In genomic region chr1:73027381-73027780, GRCm38 (mm10) we compare ENCODE assay signal across 23 mouse cellular contexts. TPM values are rescaled to one million over a fixed set of nuclear protein-coding genes. Genes with fewer than 3 reads are reported as not detected.
DNase-seq lines count a peak whose midpoint lies in the region; ATAC-seq and TF ChIP-seq lines count a peak whose summit lies in the region.
"Had no signal": no experiment of that assay in that cellular context is flagged by ENCODE, and none has a peak within 500 bp of the region (broad histone marks: within the 10 kb centered on the region; RNA-seq: fewer than 3 reads in every experiment).

No protein-coding gene starts in this region.

- no peaks in the 10 kb centered on the region for H3K27me3 ChIP-seq in heart, embryonic 11.5 days (ENCODE audit: control insufficient read depth, insufficient read depth, low read length)
- no peaks in the 10 kb centered on the region for H3K27me3 ChIP-seq in lung, embryonic 14.5 days (ENCODE audit: insufficient read depth, low read length)
- no peaks in the 10 kb centered on the region for H3K27me3 ChIP-seq in lung, postnatal 0 days (replicated peaks; ENCODE audit: insufficient read depth, low read length)
- no peaks in the 10 kb centered on the region for H3K27me3 ChIP-seq in stomach, embryonic 16.5 days (ENCODE audit: control insufficient read depth, insufficient read depth, low read length)
- no peaks in the 10 kb centered on the region for H3K27me3 ChIP-seq in midbrain, embryonic 16.5 days (ENCODE audit: control insufficient read depth, insufficient read depth, low read depth, low read length)
- H3K27me3 ChIP-seq: heart, embryonic 15.5 days; hindbrain, embryonic 13.5 days; limb, embryonic 15.5 days had no signal

- H3K27ac ChIP-seq in heart, embryonic 11.5 days (ENCODE audit: low read depth, low read length) = no peak overlapping the region
- H3K27ac ChIP-seq in lung, embryonic 14.5 days (ENCODE audit: low read depth) = peak overlapping the region; percentile 14; the same call in 1 of the 2 replicates
- peak overlapping the region; percentile 43; the same call in 1 of the 2 replicates for H3K27ac ChIP-seq in lung, postnatal 0 days (ENCODE audit: low read length)
- H3K27ac ChIP-seq in stomach, embryonic 16.5 days (ENCODE audit: low read length) = peak overlapping the region; percentile 72
- no peak overlapping the region for H3K27ac ChIP-seq in midbrain, embryonic 16.5 days (ENCODE audit: low read length)
- H3K27ac ChIP-seq: heart, embryonic 15.5 days; hindbrain, embryonic 13.5 days; kidney, postnatal 0 days; limb, embryonic 15.5 days had no signal

- H3K9ac ChIP-seq in heart, embryonic 11.5 days (ENCODE audit: low read depth, low read length) = no peak overlapping the region
- no peak overlapping the region for H3K9ac ChIP-seq in lung, embryonic 14.5 days
- H3K9ac ChIP-seq in lung, postnatal 0 days (replicated peaks; ENCODE audit: low read depth) = no peak overlapping the region
- no peak overlapping the region for H3K9ac ChIP-seq in stomach, embryonic 16.5 days (ENCODE audit: low read length)
- no peak overlapping the region for H3K9ac ChIP-seq in midbrain, embryonic 16.5 days (ENCODE audit: low read depth, low read length)
- H3K9ac ChIP-seq: heart, embryonic 15.5 days; hindbrain, embryonic 13.5 days; limb, embryonic 15.5 days had no signal

- peaks cover 7% of the 10 kb centered on the region; the same call in 1 of the 2 replicates for H3K4me1 ChIP-seq in heart, embryonic 11.5 days (ENCODE audit: control insufficient read depth, insufficient read depth, low read length)
- H3K4me1 ChIP-seq in lung, embryonic 14.5 days (ENCODE audit: insufficient read depth) = peaks cover 6% of the 10 kb centered on the region; the same call in 1 of the 2 replicates
- no peaks in the 10 kb centered on the region for H3K4me1 ChIP-seq in lung, postnatal 0 days (ENCODE audit: insufficient read depth, low read depth, low read length)
- no peaks in the 10 kb centered on the region; the same call in 1 of the 2 replicates for H3K4me1 ChIP-seq in stomach, embryonic 16.5 days (ENCODE audit: control insufficient read depth, insufficient read depth, low read length)
- no peaks in the 10 kb centered on the region for H3K4me1 ChIP-seq in midbrain, embryonic 16.5 days (ENCODE audit: control insufficient read depth, insufficient read depth, low read length)
- H3K4me1 ChIP-seq: heart, embryonic 15.5 days; hindbrain, embryonic 13.5 days; limb, embryonic 15.5 days had no signal

- no peak overlapping the region for H3K4me2 ChIP-seq in heart, embryonic 11.5 days
- no peak overlapping the region for H3K4me2 ChIP-seq in lung, embryonic 14.5 days
- no peak overlapping the region for H3K4me2 ChIP-seq in lung, postnatal 0 days (replicated peaks; ENCODE audit: low read depth, low read length)
- no peak overlapping the region for H3K4me2 ChIP-seq in stomach, embryonic 16.5 days (ENCODE audit: low read depth, low read length)
- H3K4me2 ChIP-seq in midbrain, embryonic 16.5 days (ENCODE audit: low read length) = no peak overlapping the region
- H3K4me2 ChIP-seq: heart, embryonic 15.5 days; hindbrain, embryonic 13.5 days; limb, embryonic 15.5 days; midbrain, embryonic 11.5 days had no signal

- peak; percentile 6 for DNase-seq in heart, adult 11 months
- peak; percentile 11 for DNase-seq in lung, embryonic 14.5 days
- DNase-seq in lung, postnatal 4 days = no peak
- DNase-seq in lung, postnatal 0 days (ENCODE audit: low spot score) = peak; percentile 69
- no peak for DNase-seq in adipocyte (ENCODE audit: low spot score)
- DNase-seq: adrenal gland, postnatal 36 days; cerebellum, adult 9-11 months; gastrocnemius, postnatal 14 days; heart, postnatal 36 days; kidney, adult 11 months; left cerebral cortex, postnatal 4 days; thymus, adult 2 months; thymus, postnatal 4 days had no signal

- H3K4me3 ChIP-seq in heart, embryonic 11.5 days (ENCODE audit: low read depth, low read length) = no peak overlapping the region
- H3K4me3 ChIP-seq in lung, embryonic 14.5 days (ENCODE audit: low read depth, low read length) = no peak overlapping the region
- no peak overlapping the region for H3K4me3 ChIP-seq in lung, postnatal 0 days (ENCODE audit: low read depth, low read length)
- no peak overlapping the region for H3K4me3 ChIP-seq in stomach, embryonic 16.5 days (replicated peaks; ENCODE audit: low read length)
- no peak overlapping the region for H3K4me3 ChIP-seq in midbrain, embryonic 16.5 days (ENCODE audit: low read depth, low read length)
- H3K4me3 ChIP-seq: heart, embryonic 15.5 days; hindbrain, embryonic 13.5 days; limb, embryonic 15.5 days had no signal

- ATAC-seq in heart, embryonic 11.5 days (replicated peaks; ENCODE audit: insufficient number of reproducible peaks, low FRiP score, low TSS enrichment) = no peak
- ATAC-seq in lung, embryonic 14.5 days (ENCODE audit: insufficient read depth) = no peak
- peak; percentile 91 for ATAC-seq in lung, postnatal 0 days
- peak; percentile 88; the same call in 1 of the 2 replicates for ATAC-seq in stomach, embryonic 16.5 days (ENCODE audit: insufficient read depth, low FRiP score)
- ATAC-seq in midbrain, embryonic 16.5 days = no peak
- ATAC-seq: forebrain, embryonic 16.5 days had no signal

- no peaks in the 10 kb centered on the region for H3K36me3 ChIP-seq in heart, embryonic 11.5 days (ENCODE audit: control insufficient read depth, insufficient read depth, low read length)
- no peaks in the 10 kb centered on the region for H3K36me3 ChIP-seq in lung, embryonic 14.5 days (ENCODE audit: insufficient read depth)
- H3K36me3 ChIP-seq in lung, postnatal 0 days (ENCODE audit: insufficient read depth, low read length) = no peaks in the 10 kb centered on the region
- H3K36me3 ChIP-seq in stomach, embryonic 16.5 days (ENCODE audit: control insufficient read depth, insufficient read depth, low read length) = no peaks in the 10 kb centered on the region
- H3K36me3 ChIP-seq in midbrain, embryonic 16.5 days (ENCODE audit: control insufficient read depth, insufficient read depth, low read length) = no peaks in the 10 kb centered on the region
- H3K36me3 ChIP-seq: heart, embryonic 15.5 days; hindbrain, embryonic 13.5 days; limb, embryonic 15.5 days had no signal

- no peak; the same call in 1 of the 2 replicates for TF ChIP-seq EP300 in lung, postnatal 0 days (IDR thresholded peaks at IDR 0.05)

- 82% methylated on average over 4 of the region's 4 CpGs for WGBS in heart, embryonic 11.5 days (ENCODE audit: insufficient replicate concordance)
- 65% methylated on average over 4 of the region's 4 CpGs for WGBS in lung, embryonic 14.5 days
- 60% methylated on average over 4 of the region's 4 CpGs for WGBS in lung, postnatal 0 days
- WGBS in stomach, embryonic 16.5 days = 67% methylated on average over 4 of the region's 4 CpGs
- 78% methylated on average over 4 of the region's 4 CpGs for WGBS in midbrain, embryonic 16.5 days

- TF ChIP-seq CTCF in lung, embryonic 14.5 days (IDR thresholded peaks at IDR 0.05; ENCODE audit: low read depth) = no peak
- no peak for TF ChIP-seq CTCF in lung, postnatal 0 days (IDR thresholded peaks at IDR 0.05)

- no peaks in the 10 kb centered on the region for H3K9me3 ChIP-seq in heart, embryonic 11.5 days (replicated peaks; ENCODE audit: control insufficient read depth, low read length)
- no peaks in the 10 kb centered on the region for H3K9me3 ChIP-seq in lung, embryonic 14.5 days (ENCODE audit: low read depth, low read length)
- no peaks in the 10 kb centered on the region for H3K9me3 ChIP-seq in lung, postnatal 0 days (ENCODE audit: low read length)
- H3K9me3 ChIP-seq in stomach, embryonic 16.5 days (replicated peaks; ENCODE audit: control insufficient read depth, low read length) = no peaks in the 10 kb centered on the region
- H3K9me3 ChIP-seq in midbrain, embryonic 16.5 days (replicated peaks; ENCODE audit: control insufficient read depth, low read length, poor library complexity, severe bottlenecking) = no peaks in the 10 kb centered on the region
- H3K9me3 ChIP-seq: heart, embryonic 15.5 days; hindbrain, embryonic 13.5 days; limb, embryonic 15.5 days had no signal

RNA-seq across cellular contexts. Expression of gene Tnp1, which starts 11.7 kb away (rescaled TPM):
- polyA plus RNA-seq in heart, embryonic 11.5 days (2014; fragmentation: Nextera tagmentation; extraction: Ambion mirVana) = not detected in 2 replicates
- polyA plus RNA-seq in lung, embryonic 14.5 days (2014; fragmentation: Nextera tagmentation; extraction: Ambion mirVana) = not detected in 2 replicates
- not detected in 2 replicates for polyA plus RNA-seq in lung, postnatal 0 days (2015; fragmentation: Nextera tagmentation; extraction: Ambion mirVana)
- not detected in 2 replicates for polyA plus RNA-seq in stomach, embryonic 16.5 days (2015; fragmentation: Nextera tagmentation; extraction: Ambion mirVana)
- not detected in 2 replicates for polyA plus RNA-seq in midbrain, embryonic 16.5 days (2015; fragmentation: Nextera tagmentation; extraction: Ambion mirVana)
- polyA plus RNA-seq: forebrain, embryonic 16.5 days; heart, embryonic 15.5 days; hindbrain, embryonic 13.5 days; kidney, postnatal 0 days; limb, embryonic 15.5 days; midbrain, embryonic 11.5 days; small intestine, adult 2 months had no signal

Comparison
In these comparisons a context has a peak if more than half of its experiments do, and no peak if none do; other contexts are left out.
1. DNase-seq: peak in heart, adult 11 months (single experiment), lung, embryonic 14.5 days (single experiment) and lung, postnatal 0 days (single experiment); none in lung, postnatal 4 days (0 of 2) and adipocyte (single experiment).
2. ATAC-seq: peak in lung, postnatal 0 days (single experiment) and stomach, embryonic 16.5 days (single experiment); none in heart, embryonic 11.5 days (single experiment), lung, embryonic 14.5 days (single experiment) and midbrain, embryonic 16.5 days (single experiment).
3. H3K27ac ChIP-seq: peak in lung, embryonic 14.5 days (single experiment), lung, postnatal 0 days (single experiment) and stomach, embryonic 16.5 days (single experiment); none in heart, embryonic 11.5 days (single experiment) and midbrain, embryonic 16.5 days (single experiment).